Mouse (Mus musculus) liver, postnatal 0 days (tissue): ENCODE results near the gene Tln2.

Experiments
- CTCF ChIP-seq: sonication (generic); IDR thresholded peaks from 2 replicates; pipeline ENCODE4 v1.5.1; 2016; ENCODE audit warnings: antibody characterized with exemption, low read depth
- EP300 ChIP-seq: IDR thresholded peaks from 2 replicates; pipeline ENCODE4 v1.6.1; 2016; ENCODE audit warnings: antibody characterized with exemption, low read depth, mild to moderate bottlenecking

DNA sequence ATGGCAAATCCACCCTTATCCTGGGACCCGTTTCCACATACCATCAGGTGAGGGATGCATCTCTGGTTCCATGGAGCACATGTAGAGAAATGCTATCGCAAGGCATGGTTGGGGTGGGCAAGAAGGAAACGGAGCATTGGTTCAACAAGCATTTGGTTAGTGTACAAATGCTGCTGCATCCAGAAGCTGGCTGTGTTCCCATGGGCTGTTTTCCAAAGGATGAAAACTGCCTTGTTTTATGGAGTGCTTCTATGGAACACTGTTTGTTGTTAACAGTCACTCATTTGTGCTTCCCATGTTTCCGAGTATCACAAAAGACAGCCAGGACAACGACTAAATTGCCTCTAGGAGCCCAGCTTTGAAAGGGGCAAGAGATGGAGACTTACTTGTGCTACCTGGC lies 35.7 kb upstream of the Tln2 start:
- no peak for TF ChIP-seq EP300
- no peak for TF ChIP-seq CTCF
